Mouse (Mus musculus) CH12.LX (cell line): Measurements from ENCODE around the gene Sesn1. TPM values are rescaled to one million over a fixed set of nuclear protein-coding genes. Genes with fewer than 3 reads are reported as not detected.

Source experiments
- DNase-seq: peaks from one replicate; pipeline ENCODE4 v3.0.0-alpha.2; 2013; ENCODE audit errors: extremely low read depth
- H3K27ac ChIP-seq: 2 replicates; pipeline ENCODE4 v1.5.1; 2012; ENCODE audit warnings: low read depth, mild to moderate bottlenecking, control low read depth, moderate library complexity; ENCODE audit not compliant: insufficient read depth
- H3K27me3 ChIP-seq: replicated peaks from 2 replicates; pipeline ENCODE3; 2012; ENCODE audit warnings: inconsistent platforms
- H3K36me3 ChIP-seq, 2 experiments: replicated peaks in 1 of 2; 2 replicates each; pipeline versions ENCODE3 to v1.6.1; 2012; ENCODE audit warnings: inconsistent platforms in 1 of 2, low read length in 1 of 2, mild to moderate bottlenecking in 1 of 2, mixed read lengths in 1 of 2, moderate library complexity in 1 of 2; ENCODE audit not compliant: control insufficient read depth in 1 of 2, insufficient read depth in 1 of 2
- H3K4me1 ChIP-seq, 2 experiments: 2 replicates each; pipeline ENCODE4 v1.6.1; 2012; ENCODE audit warnings: inconsistent platforms in 1 of 2, moderate library complexity in 1 of 2; ENCODE audit not compliant: insufficient read depth in 2 of 2, control insufficient read depth in 1 of 2
- H3K4me2 ChIP-seq: 2 replicates; pipeline ENCODE4 v1.6.1; 2012; ENCODE audit warnings: low read depth, mild to moderate bottlenecking, control low read depth; ENCODE audit not compliant: poor library complexity, insufficient read depth, severe bottlenecking
- H3K4me3 ChIP-seq, 3 experiments: fragments of 150-350 bp in 1 of 3; sonication (generic) in 1 of 3; replicated peaks in 1 of 3; 2 replicates each; pipeline versions ENCODE3 to v1.5.1; 2011 to 2012; ENCODE audit warnings: low read depth in 2 of 3, low read length in 2 of 3, mild to moderate bottlenecking in 2 of 3, moderate library complexity in 2 of 3, control low read depth in 1 of 3, improper control_type of control experiment in 1 of 3, inconsistent platforms in 1 of 3, mixed read lengths in 1 of 3; ENCODE audit not compliant: poor library complexity in 1 of 3
- H3K79me2 ChIP-seq: replicated peaks from 2 replicates; pipeline ENCODE4 v1.6.1; 2012; ENCODE audit warnings: mild to moderate bottlenecking, moderate library complexity; ENCODE audit not compliant: control insufficient read depth, poor library complexity, insufficient read depth, severe bottlenecking; ENCODE audit errors: extremely low read depth
- H3K9ac ChIP-seq: 2 replicates; pipeline ENCODE4 v1.6.1; 2012; ENCODE audit warnings: low read depth, mild to moderate bottlenecking, control low read depth, moderate library complexity; ENCODE audit not compliant: insufficient read depth
- H3K9me3 ChIP-seq: replicated peaks from 2 replicates; pipeline ENCODE3; 2012; ENCODE audit warnings: low read length, inconsistent platforms, mixed read lengths
- BHLHE40 ChIP-seq: IDR thresholded peaks from 2 replicates; pipeline ENCODE4 v1.6.1; 2011; ENCODE audit warnings: mild to moderate bottlenecking, low read depth, low read length, improper control_type of control experiment
- CHD1 ChIP-seq: IDR thresholded peaks from 2 replicates; pipeline ENCODE4 v1.6.1; 2012; ENCODE audit warnings: low read depth, low read length, improper control_type of control experiment, inconsistent platforms
- CHD2 ChIP-seq: IDR thresholded peaks from 2 replicates; pipeline ENCODE4 v1.6.1; 2011; ENCODE audit warnings: low read length, improper control_type of control experiment
- CTCF ChIP-seq, 2 experiments: IDR thresholded peaks in 1 of 2; conservative IDR thresholded peaks in 1 of 2; 2 replicates each; pipeline ENCODE4 v1.5.1; 2011 to 2012; ENCODE audit warnings: low read depth in 2 of 2, low read length in 2 of 2, improper control_type of control experiment in 1 of 2, inconsistent platforms in 1 of 2, mild to moderate bottlenecking in 1 of 2, moderate library complexity in 1 of 2
- E2F4 ChIP-seq: IDR thresholded peaks from 2 replicates; pipeline ENCODE4 v1.6.1; 2011; ENCODE audit warnings: low read depth, low read length, improper control_type of control experiment; ENCODE audit not compliant: insufficient replicate concordance
- ELF1 ChIP-seq: IDR thresholded peaks from 2 replicates; pipeline ENCODE4 v1.6.1; 2014; ENCODE audit warnings: low read depth, mild to moderate bottlenecking, inconsistent platforms, low read length, improper control_type of control experiment
- EP300 ChIP-seq: IDR thresholded peaks from 2 replicates; pipeline ENCODE4 v1.6.1; 2011; ENCODE audit warnings: low read length, improper control_type of control experiment
- ETS1 ChIP-seq: conservative IDR thresholded peaks from 2 replicates; pipeline ENCODE4 v1.6.1; 2012; ENCODE audit warnings: low read depth, mild to moderate bottlenecking, inconsistent platforms, low read length, improper control_type of control experiment, moderate library complexity
- GABPA ChIP-seq: IDR thresholded peaks from 2 replicates; pipeline ENCODE4 v1.6.1; 2012; ENCODE audit warnings: low read depth, low read length, improper control_type of control experiment, inconsistent platforms; ENCODE audit not compliant: insufficient replicate concordance
- HCFC1 ChIP-seq: IDR thresholded peaks from 2 replicates; pipeline ENCODE4 v1.6.1; 2012; ENCODE audit warnings: low read depth, mild to moderate bottlenecking, inconsistent platforms, low read length, improper control_type of control experiment
- IRF4 ChIP-seq: IDR thresholded peaks from 2 replicates; pipeline ENCODE4 v1.6.1; 2014; ENCODE audit warnings: low read depth, mild to moderate bottlenecking, inconsistent platforms, low read length, improper control_type of control experiment
- JUN ChIP-seq: IDR thresholded peaks from 2 replicates; pipeline ENCODE4 v1.6.1; 2011; ENCODE audit warnings: low read depth, mild to moderate bottlenecking, low read length, improper control_type of control experiment, moderate library complexity; ENCODE audit not compliant: insufficient read depth
- JUND ChIP-seq: conservative IDR thresholded peaks from 2 replicates; pipeline ENCODE4 v1.6.1; 2011; ENCODE audit warnings: low read depth, low read length, improper control_type of control experiment
- KAT2A ChIP-seq: IDR thresholded peaks from 2 replicates; pipeline ENCODE4 v1.6.1; 2012; ENCODE audit warnings: low read length, improper control_type of control experiment, inconsistent platforms; ENCODE audit not compliant: insufficient replicate concordance
- MAFK ChIP-seq: IDR thresholded peaks from 2 replicates; pipeline ENCODE4 v1.6.1; 2011; ENCODE audit warnings: low read length, improper control_type of control experiment; ENCODE audit not compliant: insufficient replicate concordance
- MAX ChIP-seq: IDR thresholded peaks from 2 replicates; pipeline ENCODE4 v1.6.1; 2011; ENCODE audit warnings: low read length, improper control_type of control experiment
- MAZ ChIP-seq: IDR thresholded peaks from 2 replicates; pipeline ENCODE4 v1.6.1; 2012; ENCODE audit warnings: low read depth, mild to moderate bottlenecking, inconsistent platforms, low read length, improper control_type of control experiment, moderate library complexity
- MEF2A ChIP-seq: IDR thresholded peaks from 2 replicates; pipeline ENCODE4 v1.6.1; 2014; ENCODE audit warnings: low read depth, mild to moderate bottlenecking, inconsistent platforms, low read length, improper control_type of control experiment, borderline replicate concordance
- MXI1 ChIP-seq: IDR thresholded peaks from 2 replicates; pipeline ENCODE4 v1.6.1; 2011; ENCODE audit warnings: mild to moderate bottlenecking, low read depth, low read length, improper control_type of control experiment
- MYC ChIP-seq: IDR thresholded peaks from 2 replicates; pipeline ENCODE4 v1.6.1; 2011; ENCODE audit warnings: low read depth, mild to moderate bottlenecking, improper control_type of control experiment, low read length
- NELFE ChIP-seq: IDR thresholded peaks from 2 replicates; pipeline ENCODE4 v1.6.1; 2011; ENCODE audit warnings: low read depth, low read length, improper control_type of control experiment
- NRF1 ChIP-seq: IDR thresholded peaks from 2 replicates; pipeline ENCODE4 v1.6.1; 2014; ENCODE audit warnings: low read depth, mild to moderate bottlenecking, inconsistent platforms, low read length, improper control_type of control experiment, moderate library complexity
- PAX5 ChIP-seq: IDR thresholded peaks from 2 replicates; pipeline ENCODE4 v1.6.1; 2012; ENCODE audit warnings: low read length, inconsistent platforms, mixed read lengths
- POLR2A ChIP-seq: IDR thresholded peaks from 2 replicates; pipeline ENCODE4 v1.6.1; 2011; ENCODE audit warnings: low read depth, mild to moderate bottlenecking, improper control_type of control experiment, low read length
- POLR2AphosphoS2 ChIP-seq: IDR thresholded peaks from 2 replicates; pipeline ENCODE4 v1.6.1; 2011; ENCODE audit warnings: low read depth, low read length, improper control_type of control experiment
- RAD21 ChIP-seq: IDR thresholded peaks from 2 replicates; pipeline ENCODE4 v1.6.1; 2011; ENCODE audit warnings: low read depth, mild to moderate bottlenecking, low read length, improper control_type of control experiment, moderate library complexity
- RCOR1 ChIP-seq: conservative IDR thresholded peaks from 2 replicates; pipeline ENCODE4 v1.6.1; 2012; ENCODE audit warnings: low read depth, mild to moderate bottlenecking, inconsistent platforms, low read length, improper control_type of control experiment
- SIN3A ChIP-seq: IDR thresholded peaks from 2 replicates; pipeline ENCODE4 v1.6.1; 2012; ENCODE audit warnings: low read length, improper control_type of control experiment, inconsistent platforms
- SMC3 ChIP-seq: IDR thresholded peaks from 2 replicates; pipeline ENCODE4 v1.6.1; 2011; ENCODE audit warnings: low read depth, low read length, improper control_type of control experiment
- TBP ChIP-seq: conservative IDR thresholded peaks from 2 replicates; pipeline ENCODE4 v1.6.1; 2011; ENCODE audit warnings: low read depth, low read length, improper control_type of control experiment
- TCF12 ChIP-seq: IDR thresholded peaks from 2 replicates; pipeline ENCODE4 v1.6.1; 2014; ENCODE audit warnings: low read depth, mild to moderate bottlenecking, inconsistent platforms, low read length, improper control_type of control experiment
- UBTF ChIP-seq: IDR thresholded peaks from 2 replicates; pipeline ENCODE4 v1.6.1; 2012; ENCODE audit warnings: low read depth, mild to moderate bottlenecking, inconsistent platforms, low read length, improper control_type of control experiment, moderate library complexity
- USF1 ChIP-seq: IDR thresholded peaks from 2 replicates; pipeline ENCODE4 v1.6.1; 2014; ENCODE audit warnings: low read depth, mild to moderate bottlenecking, inconsistent platforms, low read length, improper control_type of control experiment
- USF2 ChIP-seq: conservative IDR thresholded peaks from 2 replicates; pipeline ENCODE4 v1.6.1; 2011; ENCODE audit warnings: low read depth, low read length, improper control_type of control experiment
- ZC3H11A ChIP-seq: IDR thresholded peaks from 2 replicates; pipeline ENCODE4 v1.6.1; 2012; ENCODE audit warnings: low read depth, mild to moderate bottlenecking, inconsistent platforms, low read length, improper control_type of control experiment
- ZKSCAN1 ChIP-seq: IDR thresholded peaks from 2 replicates; pipeline ENCODE4 v1.6.1; 2012; ENCODE audit warnings: low read depth, inconsistent platforms, low read length, improper control_type of control experiment, borderline replicate concordance
- ZMIZ1 ChIP-seq: IDR thresholded peaks from 2 replicates; pipeline ENCODE4 v1.6.1; 2012; ENCODE audit warnings: low read depth, mild to moderate bottlenecking, inconsistent platforms, low read length, improper control_type of control experiment
- ZNF384 ChIP-seq: IDR thresholded peaks from 2 replicates; pipeline ENCODE4 v1.6.1; 2012; ENCODE audit warnings: low read depth, low read length, improper control_type of control experiment, inconsistent platforms
- dilution Hi-C: fragments of 300-500 bp; cut with MboI; formaldehyde crosslinking; loops from 2 replicates; pipeline ENCODE4 v1.14.3; 2020; ENCODE audit warnings: low sequenced_read_pairs; ENCODE audit not compliant: extremely low pct_unique_long_range_greater_than_20kb, extremely low pct_ligation_motif_present
- in situ Hi-C: fragments of 300-500 bp; cut with MboI; formaldehyde crosslinking; loops from 3 replicates; pipeline ENCODE4 v1.14.3; 2019; ENCODE audit warnings: low sequenced_read_pairs, low pct_ligation_motif_present, low pct_unique_long_range_greater_than_20kb, mixed read lengths
- polyA plus RNA-seq: library from polyadenylated mRNA; unstranded; fragments of >175 nt; gene quantifications from 2 replicates; pipeline ENCODE4 v1.2.1, GENCODE M21; 2012; ENCODE audit warnings: low read depth; ENCODE audit not compliant: insufficient read length
- total RNA-seq, 2 experiments: library from RNA; depleted of rRNA; stranded (reverse); fragments of 300-350 nt in 1 of 2; fragments of >200 nt in 1 of 2; gene quantifications; 2 replicates each; pipeline ENCODE4 v1.2.3; 2012 to 2014

The Sesn1 gene
- total and polyA plus RNA-seq, 3 experiments: 10.4 to 27.8 (median 22.0) TPM

GRCm38 (mm10) chr10:41887080-41887821 is 77.5 kb downstream of the Sesn1 start:
- peak overlapping the region; percentile 58 to 73 (median 65) for H3K4me3 ChIP-seq
- TF ChIP-seq PAX5 (no peak), RCOR1 (no peak), CHD2 (peak; percentile 64), ETS1 (no peak), MAZ (0 out of 2 replicates have a peak, but pooled peaks have one; percentile 24), TBP (0 out of 2 replicates have a peak, but pooled peaks have one; percentile 14), KAT2A (no peak), ZKSCAN1 (no peak), USF2 (no peak), ELF1 (0 out of 2 replicates have a peak, but pooled peaks have one; percentile 21), MYC (no peak), CHD1 (no peak), NELFE (peak; percentile 66; the same call in 1 of the 2 replicates), ZC3H11A (no peak), RAD21 (no peak), MXI1 (peak; percentile 40; the same call in 1 of the 2 replicates), MAFK (no peak), MEF2A (peak; percentile 9; the same call in 1 of the 2 replicates), MAX (peak; percentile 46; the same call in 1 of the 2 replicates), SIN3A (0 out of 2 replicates have a peak, but pooled peaks have one; percentile 46), E2F4 (no peak), JUN (no peak), UBTF (peak; percentile 96), ZMIZ1 (no peak; the same call in 1 of the 2 replicates), ZNF384 (no peak), EP300 (no peak), BHLHE40 (no peak), POLR2AphosphoS2 (no peak), GABPA (no peak), SMC3 (no peak), USF1 (no peak), IRF4 (no peak), JUND (no peak), HCFC1 (no peak), NRF1 (peak; percentile 80), TCF12 (peak; percentile 60; the same call in 1 of the 2 replicates), CTCF (conservative IDR thresholded peaks at IDR 0.05 in 1 of 2, IDR thresholded peaks at IDR 0.05 in 1 of 2; ENCODE audit: low read depth in 2 of 2, low read length in 2 of 2) (no peak), POLR2A (peak; percentile 43; the same call in 1 of the 2 replicates)
- peaks cover 3 to 59% of the 10 kb centered on the region in 2 experiments; a peak in 3 of 4 replicates for H3K4me1 ChIP-seq
- in situ Hi-C loops (loop anchor here (10.0 kb wide), 1 partner anchor 52 kb away; no protein-coding TSS in a partner anchor), dilution Hi-C loops (no loop called here)
- H3K4me2 ChIP-seq: peak overlapping the region; percentile 43
- no peaks in the 10 kb centered on the region for H3K9me3 ChIP-seq
- peak overlapping the region; percentile 39 for H3K9ac ChIP-seq
- DNase-seq: peak; percentile 92
- no peaks in the 10 kb centered on the region for H3K36me3 ChIP-seq
- no peaks in the 10 kb centered on the region for H3K27me3 ChIP-seq
- H3K79me2 ChIP-seq: 0 out of 2 replicates have a peak, but pooled peaks cover 2% of the 10 kb centered on the region
- H3K27ac ChIP-seq: peak overlapping the region; percentile 89
